Mouse (Mus musculus): ENCODE results near the gene Gm10322. TPM values are rescaled to one million over a fixed set of nuclear protein-coding genes. Genes with fewer than 3 reads are reported as not detected.

The Gm10322 gene
- polyA plus RNA-seq, 1 experiment = 0.25 TPM

DNA sequence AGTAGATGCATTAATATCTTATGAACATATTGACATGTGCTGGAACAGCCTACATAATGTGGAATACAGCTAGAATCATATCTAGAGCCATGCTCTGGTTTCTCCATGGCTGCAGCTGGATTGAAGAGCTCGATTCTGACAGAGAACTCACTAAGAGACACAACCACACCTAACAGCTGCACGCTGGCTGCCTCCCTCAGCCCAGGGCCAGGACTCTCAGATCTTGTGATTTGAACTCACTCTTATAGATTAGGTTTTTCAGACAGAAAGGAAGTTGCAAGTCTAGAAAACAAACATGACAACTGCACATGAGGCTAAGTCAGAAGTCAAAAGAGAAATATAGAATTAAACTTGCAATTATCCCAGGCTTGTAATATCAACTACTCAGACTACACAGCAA lies 45.1 kb upstream of the Gm10322 start:
- H3K36me3 ChIP-seq (ENCODE audit: control insufficient read depth, insufficient read depth) = peaks cover 18% of the 10 kb centered on the region
- peaks cover 64% of the 10 kb centered on the region for H3K79me3 ChIP-seq (ENCODE audit: low read depth)
- no peaks in the 10 kb centered on the region for H3K27me3 ChIP-seq (ENCODE audit: control insufficient read depth, insufficient read depth, insufficient read length)
- no peak overlapping the region for H3ac ChIP-seq (ENCODE audit: control insufficient read depth, insufficient read length, low read depth)
- no peak overlapping the region for H3K4me3 ChIP-seq (ENCODE audit: insufficient read depth, poor library complexity, severe bottlenecking)
- peaks cover 99% of the 10 kb centered on the region for H3K79me2 ChIP-seq (ENCODE audit: control insufficient read depth, insufficient read depth)
- TF ChIP-seq FOSL1 (IDR thresholded peaks at IDR 0.05; ENCODE audit: insufficient read depth, low read length, poor library complexity, severe bottlenecking) (no peak), MYOG (IDR thresholded peaks at IDR 0.05; ENCODE audit: control insufficient read depth, extremely low read depth, insufficient read length) (no peak), MYOD1 (IDR thresholded peaks at IDR 0.05; ENCODE audit: control insufficient read depth, insufficient read length, low read depth) (no peak), CEBPB (IDR thresholded peaks at IDR 0.05; ENCODE audit: low read depth) (no peak), MAX (IDR thresholded peaks at IDR 0.05) (no peak), CTCF (IDR thresholded peaks at IDR 0.05; ENCODE audit: control insufficient read depth, insufficient read depth, insufficient read length) (no peak)

GRCm38 (mm10) chr10:59571273-59571672 lies 44.6 kb upstream of the Gm10322 start:
- no peak for TF ChIP-seq CEBPB (IDR thresholded peaks at IDR 0.05; ENCODE audit: low read depth)
- TF ChIP-seq USF1 (IDR thresholded peaks at IDR 0.05; ENCODE audit: low read depth) = no peak
- no peak for TF ChIP-seq CTCF (IDR thresholded peaks at IDR 0.05; ENCODE audit: control insufficient read depth, insufficient read depth, insufficient read length)
- no peak for TF ChIP-seq MYOD1 (IDR thresholded peaks at IDR 0.05; ENCODE audit: control insufficient read depth, insufficient read length, low read depth)
- TF ChIP-seq MAX (IDR thresholded peaks at IDR 0.05) = no peak
- TF ChIP-seq MYOG (IDR thresholded peaks at IDR 0.05; ENCODE audit: control insufficient read depth, extremely low read depth, insufficient read length) = no peak
- TF ChIP-seq FOSL1 (IDR thresholded peaks at IDR 0.05; ENCODE audit: insufficient read depth, low read length, poor library complexity, severe bottlenecking) = no peak
- Histone ChIP-seq H3ac (ENCODE audit: control insufficient read depth, insufficient read length, low read depth) (no peak overlapping the region), H3K79me2 (ENCODE audit: control insufficient read depth, insufficient read depth) (peaks cover 99% of the 10 kb centered on the region), H3K27me3 (ENCODE audit: control insufficient read depth, insufficient read depth, insufficient read length) (no peaks in the 10 kb centered on the region), H3K36me3 (ENCODE audit: control insufficient read depth, insufficient read depth) (peaks cover 14% of the 10 kb centered on the region), H3K79me3 (ENCODE audit: low read depth) (peaks cover 64% of the 10 kb centered on the region), H3K4me3 (ENCODE audit: insufficient read depth, poor library complexity, severe bottlenecking) (no peak overlapping the region)

DNA sequence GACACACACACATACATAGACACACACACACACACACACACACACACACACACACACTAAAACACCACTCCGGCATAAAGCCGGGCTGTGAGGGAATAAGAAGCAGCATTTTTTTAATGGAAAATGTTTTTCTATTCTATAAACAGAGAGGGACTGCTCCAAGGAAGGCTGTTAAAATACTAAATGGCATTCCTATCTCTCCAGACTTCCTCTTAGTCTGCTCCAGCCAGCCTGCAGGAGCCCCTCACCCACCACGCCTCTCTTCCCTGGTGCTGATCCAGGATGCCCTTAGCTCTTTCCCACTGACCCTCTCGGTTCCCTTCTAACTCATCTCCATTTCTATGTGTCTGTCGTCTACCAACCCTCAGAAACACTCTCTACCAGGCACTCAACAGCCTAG lies 43.9 kb upstream of the Gm10322 start:
- Histone ChIP-seq H3K27me3 (ENCODE audit: control insufficient read depth, insufficient read depth, insufficient read length) (no peaks in the 10 kb centered on the region), H3K79me3 (ENCODE audit: low read depth) (peaks cover 69% of the 10 kb centered on the region), H3K79me2 (ENCODE audit: control insufficient read depth, insufficient read depth) (peaks cover 99% of the 10 kb centered on the region), H3ac (ENCODE audit: control insufficient read depth, insufficient read length, low read depth) (no peak overlapping the region), H3K36me3 (ENCODE audit: control insufficient read depth, insufficient read depth) (peaks cover 14% of the 10 kb centered on the region), H3K4me3 (ENCODE audit: insufficient read depth, poor library complexity, severe bottlenecking) (no peak overlapping the region)
- TF ChIP-seq MYOD1 (IDR thresholded peaks at IDR 0.05; ENCODE audit: control insufficient read depth, insufficient read length, low read depth) (no peak), MYOG (IDR thresholded peaks at IDR 0.05; ENCODE audit: control insufficient read depth, extremely low read depth, insufficient read length) (no peak), USF1 (IDR thresholded peaks at IDR 0.05; ENCODE audit: low read depth) (no peak), MAX (IDR thresholded peaks at IDR 0.05) (no peak), CTCF (IDR thresholded peaks at IDR 0.05; ENCODE audit: control insufficient read depth, insufficient read depth, insufficient read length) (no peak), FOSL1 (IDR thresholded peaks at IDR 0.05; ENCODE audit: insufficient read depth, low read length, poor library complexity, severe bottlenecking) (no peak), CEBPB (IDR thresholded peaks at IDR 0.05; ENCODE audit: low read depth) (no peak)

- peaks cover 85% of the 10 kb centered on the region for H3K79me2 ChIP-seq (ENCODE audit: control insufficient read depth, insufficient read depth)
- H3K27me3 ChIP-seq (ENCODE audit: control insufficient read depth, insufficient read depth, insufficient read length) = no peaks in the 10 kb centered on the region
- peaks cover 14% of the 10 kb centered on the region for H3K36me3 ChIP-seq (ENCODE audit: control insufficient read depth, insufficient read depth)
- no peak overlapping the region for H3ac ChIP-seq (ENCODE audit: control insufficient read depth, insufficient read length, low read depth)
- peaks cover 63% of the 10 kb centered on the region for H3K79me3 ChIP-seq (ENCODE audit: low read depth)
- TF ChIP-seq CEBPB (IDR thresholded peaks at IDR 0.05; ENCODE audit: low read depth) = no peak
- TF ChIP-seq USF1 (IDR thresholded peaks at IDR 0.05; ENCODE audit: low read depth) = no peak
- no peak for TF ChIP-seq MYOG (IDR thresholded peaks at IDR 0.05; ENCODE audit: control insufficient read depth, extremely low read depth, insufficient read length)
- TF ChIP-seq CTCF (IDR thresholded peaks at IDR 0.05; ENCODE audit: control insufficient read depth, insufficient read depth, insufficient read length) = no peak
- no peak for TF ChIP-seq FOSL1 (IDR thresholded peaks at IDR 0.05; ENCODE audit: insufficient read depth, low read length, poor library complexity, severe bottlenecking)
- no peak for TF ChIP-seq MAX (IDR thresholded peaks at IDR 0.05)
- no peak for TF ChIP-seq MYOD1 (IDR thresholded peaks at IDR 0.05; ENCODE audit: control insufficient read depth, insufficient read length, low read depth)
- no peak overlapping the region for H3K4me3 ChIP-seq (ENCODE audit: insufficient read depth, poor library complexity, severe bottlenecking)
Measured at GRCm38 (mm10) chr10:59576305-59576704, 39.6 kb upstream of the Gm10322 start.

GRCm38 (mm10) chr10:59577871-59578801 lies 37.7 kb upstream of the Gm10322 start:
- H3K4me3 ChIP-seq (ENCODE audit: insufficient read depth, poor library complexity, severe bottlenecking) = peak overlapping the region; percentile 15
- H3K79me3 ChIP-seq (ENCODE audit: low read depth) = peaks cover 58% of the 10 kb centered on the region
- TF ChIP-seq MYOG (IDR thresholded peaks at IDR 0.05; ENCODE audit: control insufficient read depth, extremely low read depth, insufficient read length) (no peak), CEBPB (IDR thresholded peaks at IDR 0.05; ENCODE audit: low read depth) (peak; percentile 45), MYOD1 (IDR thresholded peaks at IDR 0.05; ENCODE audit: control insufficient read depth, insufficient read length, low read depth) (peak; percentile 60), CTCF (IDR thresholded peaks at IDR 0.05; ENCODE audit: control insufficient read depth, insufficient read depth, insufficient read length) (no peak), FOSL1 (IDR thresholded peaks at IDR 0.05; ENCODE audit: insufficient read depth, low read length, poor library complexity, severe bottlenecking) (peak; percentile 43), MAX (IDR thresholded peaks at IDR 0.05) (peak; percentile 89), USF1 (IDR thresholded peaks at IDR 0.05; ENCODE audit: low read depth) (peak; percentile 39)
- peaks cover 84% of the 10 kb centered on the region for H3K79me2 ChIP-seq (ENCODE audit: control insufficient read depth, insufficient read depth)
- H3K36me3 ChIP-seq (ENCODE audit: control insufficient read depth, insufficient read depth) = peaks cover 14% of the 10 kb centered on the region
- H3K27me3 ChIP-seq (ENCODE audit: control insufficient read depth, insufficient read depth, insufficient read length) = no peaks in the 10 kb centered on the region
- H3ac ChIP-seq (ENCODE audit: control insufficient read depth, insufficient read length, low read depth) = peak overlapping the region; percentile 42

Measured in C2C12 (cell line).